Mouse (Mus musculus) neural tube, embryonic 12.5 days (tissue): ENCODE measurements around the gene Prmt7. TPM values are rescaled to one million over a fixed set of nuclear protein-coding genes. Genes with fewer than 3 reads are reported as not detected.
"Not testable (repeated sequence)": the region's sequence is repeated elsewhere in the genome, so short reads cannot be mapped to it uniquely, and the experiment has no call there.

ENCODE experiments used
- ATAC-seq: fragments of 200-750 bp; cut with Nextera tagmentation; 2 replicates; pipeline ENCODE4 v1.8.0; 2017; ENCODE audit warnings: low read depth, mild to moderate bottlenecking, moderate TSS enrichment, moderate library complexity; ENCODE audit not compliant: low FRiP score
- H3K27ac ChIP-seq: fragments of 300-500 bp; sonication (generic); 2 replicates; pipeline ENCODE4 v1.5.1; 2016
- H3K27me3 ChIP-seq: fragments of 300-500 bp; sonication (generic); replicated peaks from 2 replicates; pipeline ENCODE4 v1.6.1; 2016; ENCODE audit warnings: mild to moderate bottlenecking
- H3K36me3 ChIP-seq: fragments of 300-500 bp; sonication (generic); 2 replicates; pipeline ENCODE4 v1.6.1; 2016; ENCODE audit warnings: mild to moderate bottlenecking
- H3K4me1 ChIP-seq: fragments of 300-500 bp; sonication (generic); 2 replicates; pipeline ENCODE4 v1.6.1; 2016
- H3K4me2 ChIP-seq: fragments of 300-500 bp; sonication (generic); replicated peaks from 2 replicates; pipeline ENCODE4 v1.6.1; 2016; ENCODE audit warnings: mild to moderate bottlenecking
- H3K4me3 ChIP-seq: fragments of 300-500 bp; sonication (generic); 2 replicates; pipeline ENCODE4 v1.5.1; 2016
- H3K9ac ChIP-seq: fragments of 300-500 bp; sonication (generic); 2 replicates; pipeline ENCODE4 v1.6.1; 2016; ENCODE audit warnings: mild to moderate bottlenecking
- H3K9me3 ChIP-seq: fragments of 300-500 bp; sonication (generic); 2 replicates; pipeline ENCODE4 v1.6.1; 2016; ENCODE audit warnings: mild to moderate bottlenecking
- WGBS: fragments of 180-500 bp; shearing (Covaris S2); methylation state at CpG from one replicate; pipeline ENCODE4 v1.1.7; 2016; 5-methylcytosine and 5-hydroxymethylcytosine counted together
- polyA plus RNA-seq: library from polyadenylated mRNA; unstranded; fragments of >200 nt; fragmentation: Nextera tagmentation; extraction: Ambion mirVana; gene quantifications from 2 replicates; pipeline ENCODE4 v1.2.1, GENCODE M21; 2016

The Prmt7 gene
- polyA plus RNA-seq, 1 experiment from 2014 or later = 60.4 TPM

DNA sequence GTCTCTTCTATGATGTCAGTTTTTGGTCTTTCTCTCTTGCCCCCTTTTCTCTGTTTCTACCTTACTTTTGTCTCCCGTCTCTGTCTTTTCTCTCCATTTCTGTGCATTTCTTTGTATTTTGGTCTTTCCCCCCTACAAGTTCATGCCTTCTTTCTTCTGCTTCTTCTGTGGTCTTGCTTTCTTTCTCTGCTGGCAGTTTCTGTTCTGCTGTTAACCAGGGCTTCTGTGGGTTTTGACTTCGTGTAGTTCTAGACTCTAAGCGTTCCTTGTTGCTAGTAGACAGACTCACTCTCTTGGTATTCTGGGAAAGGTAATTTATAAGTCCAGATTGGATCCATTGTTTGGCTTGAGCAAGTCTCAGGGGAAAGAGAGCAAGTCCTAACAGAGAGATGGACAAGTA lies 24.3 kb upstream of the Prmt7 start:
- no peak for ATAC-seq
- Histone ChIP-seq H3K36me3 (peaks cover 39% of the 10 kb centered on the region), H3K4me3 (no peak overlapping the region), H3K27me3 (no peaks in the 10 kb centered on the region), H3K9ac (no peak overlapping the region), H3K4me1 (no peaks in the 10 kb centered on the region), H3K9me3 (no peaks in the 10 kb centered on the region), H3K4me2 (no peak overlapping the region), H3K27ac (no peak overlapping the region)
- WGBS = 93% methylated on average over 3 of the region's 3 CpGs

GRCm38 (mm10) chr8:106189162-106189561 lies 21.6 kb upstream of the Prmt7 start:
- no peak for ATAC-seq
- H3K4me1 ChIP-seq = no peaks in the 10 kb centered on the region
- 94% methylated on average over 4 of the region's 4 CpGs for WGBS
- no peak overlapping the region for H3K4me2 ChIP-seq
- no peak overlapping the region for H3K27ac ChIP-seq
- peaks cover 64% of the 10 kb centered on the region for H3K36me3 ChIP-seq
- no peak overlapping the region for H3K9ac ChIP-seq
- H3K9me3 ChIP-seq = no peaks in the 10 kb centered on the region
- no peaks in the 10 kb centered on the region for H3K27me3 ChIP-seq
- H3K4me3 ChIP-seq = no peak overlapping the region

GRCm38 (mm10) chr8:106191639-106192038 lies 19.1 kb upstream of the Prmt7 start:
- no peak for ATAC-seq
- Histone ChIP-seq H3K9me3 (no peaks in the 10 kb centered on the region), H3K27me3 (no peaks in the 10 kb centered on the region), H3K27ac (no peak overlapping the region), H3K4me2 (no peak overlapping the region), H3K36me3 (peaks cover 77% of the 10 kb centered on the region), H3K4me1 (no peaks in the 10 kb centered on the region), H3K4me3 (no peak overlapping the region), H3K9ac (no peak overlapping the region)
- 95% methylated on average over 5 of the region's 5 CpGs for WGBS

GRCm38 (mm10) chr8:106193162-106193561 lies 17.6 kb upstream of the Prmt7 start:
- H3K4me2 ChIP-seq = no peak overlapping the region
- no peak overlapping the region for H3K4me3 ChIP-seq
- no peaks in the 10 kb centered on the region for H3K9me3 ChIP-seq
- peaks cover 71% of the 10 kb centered on the region for H3K36me3 ChIP-seq
- ATAC-seq = no peak
- no peaks in the 10 kb centered on the region for H3K4me1 ChIP-seq
- WGBS = 89% methylated on average over 6 of the region's 6 CpGs
- no peaks in the 10 kb centered on the region for H3K27me3 ChIP-seq
- no peak overlapping the region for H3K27ac ChIP-seq
- H3K9ac ChIP-seq = no peak overlapping the region

GRCm38 (mm10) chr8:106194062-106194461 lies 16.7 kb upstream of the Prmt7 start:
- Histone ChIP-seq H3K36me3 (peaks cover 72% of the 10 kb centered on the region), H3K4me3 (no peak overlapping the region), H3K27me3 (no peaks in the 10 kb centered on the region), H3K9me3 (no peaks in the 10 kb centered on the region), H3K27ac (no peak overlapping the region), H3K9ac (no peak overlapping the region), H3K4me1 (no peaks in the 10 kb centered on the region), H3K4me2 (no peak overlapping the region)
- no peak for ATAC-seq
- 89% methylated on average over 5 of the region's 5 CpGs for WGBS

DNA sequence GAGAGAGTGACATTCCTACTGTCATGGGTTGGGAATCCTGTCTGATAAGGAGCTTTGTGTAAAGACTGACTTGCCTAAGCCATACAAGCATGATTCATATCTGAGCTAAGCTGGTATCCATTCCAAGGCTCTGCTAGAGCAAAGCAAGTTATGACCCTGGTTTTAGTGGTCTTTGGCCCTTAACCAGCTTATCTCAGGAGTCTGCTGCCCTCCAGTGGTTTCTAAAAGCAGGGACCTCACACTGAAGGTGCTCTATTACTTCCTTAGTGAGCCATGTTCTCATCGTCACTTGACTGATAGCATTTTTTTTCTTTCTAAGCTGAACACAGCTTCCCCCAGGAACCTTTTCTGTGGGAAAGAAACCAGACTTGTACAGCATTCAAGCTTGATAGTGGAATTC lies 12.0 kb upstream of the Prmt7 start:
- Histone ChIP-seq H3K4me2 (no peak overlapping the region), H3K9me3 (no peaks in the 10 kb centered on the region), H3K36me3 (peaks cover 77% of the 10 kb centered on the region), H3K4me3 (no peak overlapping the region), H3K4me1 (no peaks in the 10 kb centered on the region), H3K9ac (no peak overlapping the region), H3K27me3 (no peaks in the 10 kb centered on the region), H3K27ac (no peak overlapping the region)
- no peak for ATAC-seq
- WGBS = 27% methylated on average over 1 of the region's 1 CpGs

- peaks cover 75% of the 10 kb centered on the region for H3K36me3 ChIP-seq
- not testable (repeated sequence) for H3K4me3 ChIP-seq, H3K4me2 ChIP-seq, H3K9me3 ChIP-seq, H3K27me3 ChIP-seq, H3K27ac ChIP-seq, H3K4me1 ChIP-seq, ATAC-seq, H3K9ac ChIP-seq
- WGBS = 91% methylated on average over 3 of the region's 3 CpGs
These were observed 11.1 kb upstream of the Prmt7 start for GRCm38 (mm10) chr8:106199596-106199995.

DNA sequence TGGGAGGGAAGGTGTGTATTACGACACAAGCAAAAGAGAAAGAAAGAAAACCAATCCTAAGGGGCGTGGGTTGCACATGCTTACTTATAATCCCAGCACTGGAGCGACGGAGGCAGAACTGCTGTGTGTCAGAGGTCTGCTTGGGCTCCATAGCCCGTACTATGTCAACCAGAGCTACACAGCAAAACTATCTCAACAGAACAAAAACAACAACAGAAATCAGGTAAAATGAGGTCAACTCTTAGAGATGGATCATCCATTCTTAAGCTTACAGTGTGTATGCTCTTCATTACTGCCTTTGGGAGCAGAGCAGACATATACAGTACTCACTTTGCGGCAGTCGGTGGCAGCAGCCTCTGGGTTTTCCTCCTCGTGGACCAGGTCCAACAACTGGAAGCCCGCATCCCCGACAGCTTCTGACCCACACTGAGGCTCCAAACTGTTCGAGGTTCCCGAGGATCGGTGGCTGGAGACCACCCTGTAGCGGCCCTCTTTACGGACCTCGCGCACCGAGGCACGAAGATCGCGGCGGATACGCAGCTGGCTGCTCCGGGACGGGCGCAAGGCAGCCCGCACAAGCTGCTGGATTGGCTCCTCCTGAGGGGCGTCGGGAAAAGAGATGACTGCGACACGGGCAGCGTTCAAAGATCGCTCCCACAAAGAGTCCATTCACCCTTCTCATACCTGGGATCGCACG lies 553 bp upstream of the Prmt7 start:
- H3K9me3 ChIP-seq = no peaks in the 10 kb centered on the region
- peak overlapping the region; percentile 71 for H3K27ac ChIP-seq
- peak overlapping the region; percentile 84 for H3K9ac ChIP-seq
- peak; percentile 83 for ATAC-seq
- H3K4me3 ChIP-seq = peak overlapping the region; percentile 73
- peaks cover 11% of the 10 kb centered on the region for H3K4me1 ChIP-seq
- under 1% methylated on average over 35 of the region's 35 CpGs for WGBS
- H3K4me2 ChIP-seq = peak overlapping the region; percentile 81
- peaks cover 37% of the 10 kb centered on the region for H3K36me3 ChIP-seq
- no peaks in the 10 kb centered on the region for H3K27me3 ChIP-seq

- 6% methylated on average over 13 of the region's 13 CpGs for WGBS
- peak overlapping the region; percentile 84 for H3K9ac ChIP-seq
- H3K36me3 ChIP-seq = peaks cover 37% of the 10 kb centered on the region
- H3K9me3 ChIP-seq = no peaks in the 10 kb centered on the region
- ATAC-seq = no peak; the same call in 1 of the 2 replicates
- peak overlapping the region; percentile 73 for H3K4me3 ChIP-seq
- peaks cover 11% of the 10 kb centered on the region for H3K4me1 ChIP-seq
- peak overlapping the region; percentile 57 for H3K27ac ChIP-seq
- H3K27me3 ChIP-seq = no peaks in the 10 kb centered on the region
- peak overlapping the region; percentile 81 for H3K4me2 ChIP-seq
These were observed 685 bp downstream of the Prmt7 start for GRCm38 (mm10) chr8:106211421-106211820.

GRCm38 (mm10) chr8:106213959-106214358 lies 3.2 kb downstream of the Prmt7 start:
- H3K4me1 ChIP-seq = peaks cover 11% of the 10 kb centered on the region
- H3K36me3 ChIP-seq = peaks cover 37% of the 10 kb centered on the region
- no peaks in the 10 kb centered on the region for H3K9me3 ChIP-seq
- no peak overlapping the region for H3K27ac ChIP-seq
- no peak overlapping the region for H3K4me2 ChIP-seq
- no peaks in the 10 kb centered on the region for H3K27me3 ChIP-seq
- no peak overlapping the region for H3K4me3 ChIP-seq
- no peak overlapping the region for H3K9ac ChIP-seq
- WGBS = 93% methylated on average over 3 of the region's 3 CpGs
- ATAC-seq = no peak

GRCm38 (mm10) chr8:106219620-106220019 lies 8.9 kb downstream of the Prmt7 start:
- peaks cover 63% of the 10 kb centered on the region for H3K36me3 ChIP-seq
- no peaks in the 10 kb centered on the region for H3K9me3 ChIP-seq
- H3K4me2 ChIP-seq = no peak overlapping the region
- H3K4me1 ChIP-seq = no peaks in the 10 kb centered on the region
- H3K27ac ChIP-seq = no peak overlapping the region
- 97% methylated on average over 3 of the region's 3 CpGs for WGBS
- no peaks in the 10 kb centered on the region for H3K27me3 ChIP-seq
- H3K9ac ChIP-seq = no peak overlapping the region
- ATAC-seq = no peak
- no peak overlapping the region for H3K4me3 ChIP-seq

GRCm38 (mm10) chr8:106226589-106226988 lies 15.9 kb downstream of the Prmt7 start:
- no peaks in the 10 kb centered on the region for H3K4me1 ChIP-seq
- no peak for ATAC-seq
- 51% methylated on average over 9 of the region's 9 CpGs for WGBS
- H3K9me3 ChIP-seq = no peaks in the 10 kb centered on the region
- H3K27ac ChIP-seq = no peak overlapping the region
- H3K4me3 ChIP-seq = no peak overlapping the region
- H3K36me3 ChIP-seq = peaks cover 63% of the 10 kb centered on the region
- H3K4me2 ChIP-seq = no peak overlapping the region
- no peak overlapping the region for H3K9ac ChIP-seq
- no peaks in the 10 kb centered on the region for H3K27me3 ChIP-seq

- Histone ChIP-seq H3K9ac (no peak overlapping the region), H3K27me3 (no peaks in the 10 kb centered on the region), H3K9me3 (no peaks in the 10 kb centered on the region), H3K4me1 (no peaks in the 10 kb centered on the region), H3K4me2 (no peak overlapping the region), H3K4me3 (no peak overlapping the region), H3K27ac (no peak overlapping the region), H3K36me3 (peaks cover 70% of the 10 kb centered on the region)
- ATAC-seq = no peak
- WGBS = 90% methylated on average over 7 of the region's 7 CpGs
These were observed 20.8 kb downstream of the Prmt7 start for GRCm38 (mm10) chr8:106231536-106231935.
